Mouse (Mus musculus): Measurements from ENCODE around the gene Rhoa. TPM values are rescaled to one million over a fixed set of nuclear protein-coding genes. Genes with fewer than 3 reads are reported as not detected.
A peak's percentile ranks its signal among the peaks of the same experiment; 100 is the strongest.

The Rhoa gene
- polyA plus RNA-seq, 1 experiment = 434 TPM

DNA sequence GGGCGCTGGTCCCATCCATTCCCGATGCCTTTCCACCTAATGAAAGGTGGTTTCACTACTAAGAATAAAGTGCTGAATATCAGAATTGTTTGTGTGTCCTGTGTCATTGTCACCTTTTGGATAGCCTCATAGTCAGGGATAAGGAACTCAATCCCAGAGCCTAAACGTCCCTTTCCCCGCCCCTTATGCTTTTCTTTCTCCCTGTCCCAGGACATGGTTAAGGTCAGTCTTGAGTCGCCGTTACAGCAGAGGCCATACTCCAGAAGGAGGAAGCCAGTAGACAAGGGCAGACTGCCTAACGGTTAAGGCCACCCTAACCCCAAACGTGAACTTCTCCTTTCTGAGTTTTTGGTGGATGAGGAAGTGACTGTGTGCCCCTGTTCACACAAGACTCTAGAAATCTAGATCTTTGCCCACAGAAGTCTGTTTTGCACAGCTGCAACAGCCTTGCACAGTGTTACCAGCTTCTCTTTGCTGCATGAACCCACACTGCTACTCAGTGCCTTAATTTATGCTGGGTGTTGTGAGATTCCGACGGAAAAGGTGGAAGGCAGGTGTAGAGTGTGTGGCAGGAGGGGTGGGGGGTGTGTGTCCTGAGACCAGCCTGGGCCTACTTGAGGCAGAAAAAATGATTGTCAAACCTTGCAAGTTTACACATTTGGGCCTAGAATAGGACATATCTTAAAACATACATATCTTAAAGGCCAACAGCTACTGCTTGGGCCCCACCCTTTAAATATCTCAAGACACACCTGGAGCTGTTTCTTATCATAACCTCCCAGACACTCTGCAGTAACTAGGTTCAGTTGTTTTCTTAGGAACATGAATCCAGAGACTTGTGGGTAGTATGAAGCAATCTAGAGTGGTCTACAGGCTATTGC, 34.6 kb downstream of the Rhoa start:
- Histone ChIP-seq H3K9me3 (replicated peaks; ENCODE audit: control insufficient read depth, insufficient read depth, low read length, poor library complexity, severe bottlenecking) (no peaks in the 10 kb centered on the region), H3K9ac (ENCODE audit: low read depth, poor library complexity, severe bottlenecking) (peak overlapping the region; percentile 75), H3K27ac (ENCODE audit: insufficient read depth, low read length) (peak overlapping the region; percentile 82), H3K27me3 (ENCODE audit: control insufficient read depth, insufficient read depth, low read length, poor library complexity, severe bottlenecking) (no peaks in the 10 kb centered on the region), H3K36me3 (ENCODE audit: control insufficient read depth, insufficient read depth, low read length, poor library complexity, severe bottlenecking) (peaks cover 3% of the 10 kb centered on the region), H3K4me1 (ENCODE audit: control insufficient read depth, insufficient read depth, low read length) (peaks cover 3% of the 10 kb centered on the region), H3K4me3 (ENCODE audit: low read depth, low read length) (peak overlapping the region; percentile 92)
- TF ChIP-seq EP300 (IDR thresholded peaks at IDR 0.05; ENCODE audit: insufficient read depth, low read depth, low read length) = no peak
- TF ChIP-seq POLR2A (IDR thresholded peaks at IDR 0.05; ENCODE audit: insufficient read depth, low read length) = no peak
- no peak for TF ChIP-seq CTCF (IDR thresholded peaks at IDR 0.05; ENCODE audit: low read depth, low read length)

DNA sequence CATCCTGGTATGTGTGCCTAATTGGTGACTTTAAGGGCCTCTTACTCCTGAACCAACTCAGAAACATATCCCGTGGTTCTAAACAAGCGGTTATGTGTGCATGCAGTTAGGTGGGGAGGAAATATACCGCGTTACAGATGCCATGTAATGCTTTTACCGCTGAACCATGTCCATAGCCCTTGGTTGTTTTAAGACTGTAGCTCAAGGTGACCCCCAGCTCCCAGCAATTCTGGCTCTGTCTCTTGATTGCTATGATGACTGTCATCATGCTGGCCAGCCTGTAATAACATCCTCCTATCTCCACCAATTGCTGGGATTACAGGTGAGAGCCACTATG, 35.2 kb downstream of the Rhoa start:
- Histone ChIP-seq H3K4me3 (ENCODE audit: low read depth, low read length) (no peak overlapping the region), H3K36me3 (ENCODE audit: control insufficient read depth, insufficient read depth, low read length, poor library complexity, severe bottlenecking) (peaks cover 2% of the 10 kb centered on the region; the same call in 1 of the 2 replicates), H3K27me3 (ENCODE audit: control insufficient read depth, insufficient read depth, low read length, poor library complexity, severe bottlenecking) (no peaks in the 10 kb centered on the region), H3K4me1 (ENCODE audit: control insufficient read depth, insufficient read depth, low read length) (peaks cover 3% of the 10 kb centered on the region), H3K27ac (ENCODE audit: insufficient read depth, low read length) (peak overlapping the region; percentile 80), H3K9me3 (replicated peaks; ENCODE audit: control insufficient read depth, insufficient read depth, low read length, poor library complexity, severe bottlenecking) (no peaks in the 10 kb centered on the region), H3K9ac (ENCODE audit: low read depth, poor library complexity, severe bottlenecking) (no peak overlapping the region)
- TF ChIP-seq POLR2A (IDR thresholded peaks at IDR 0.05; ENCODE audit: insufficient read depth, low read length) (no peak), CTCF (IDR thresholded peaks at IDR 0.05; ENCODE audit: low read depth, low read length) (no peak), EP300 (IDR thresholded peaks at IDR 0.05; ENCODE audit: insufficient read depth, low read depth, low read length) (no peak)

DNA sequence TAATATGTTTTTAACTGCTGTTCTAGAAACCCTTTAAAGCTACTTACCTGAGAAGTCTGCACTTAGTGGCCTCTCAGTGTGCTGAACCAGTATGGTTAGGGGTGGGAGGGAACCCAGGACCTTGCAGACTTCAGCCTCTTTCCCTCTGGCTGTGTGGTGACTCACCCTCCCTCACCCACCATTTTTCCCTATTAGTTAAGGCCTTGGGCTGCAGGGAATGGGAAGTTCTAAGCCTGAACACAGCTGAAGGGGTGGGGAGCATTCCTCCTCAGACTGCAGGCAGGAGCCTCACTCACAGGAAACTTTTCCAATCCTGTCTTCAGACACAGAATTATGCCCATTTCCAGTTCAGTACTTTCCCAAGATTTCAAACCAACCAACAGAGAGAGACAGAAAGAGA, 35.9 kb downstream of the Rhoa start:
- Histone ChIP-seq H3K27ac (ENCODE audit: insufficient read depth, low read length) (peak overlapping the region; percentile 80), H3K9me3 (replicated peaks; ENCODE audit: control insufficient read depth, insufficient read depth, low read length, poor library complexity, severe bottlenecking) (no peaks in the 10 kb centered on the region), H3K27me3 (ENCODE audit: control insufficient read depth, insufficient read depth, low read length, poor library complexity, severe bottlenecking) (no peaks in the 10 kb centered on the region), H3K36me3 (ENCODE audit: control insufficient read depth, insufficient read depth, low read length, poor library complexity, severe bottlenecking) (no peaks in the 10 kb centered on the region), H3K4me1 (ENCODE audit: control insufficient read depth, insufficient read depth, low read length) (peaks cover 3% of the 10 kb centered on the region), H3K4me3 (ENCODE audit: low read depth, low read length) (no peak overlapping the region), H3K9ac (ENCODE audit: low read depth, poor library complexity, severe bottlenecking) (peak overlapping the region; percentile 15; the same call in 1 of the 2 replicates)
- TF ChIP-seq POLR2A (IDR thresholded peaks at IDR 0.05; ENCODE audit: insufficient read depth, low read length) (no peak), EP300 (IDR thresholded peaks at IDR 0.05; ENCODE audit: insufficient read depth, low read depth, low read length) (peak; percentile 56), CTCF (IDR thresholded peaks at IDR 0.05; ENCODE audit: low read depth, low read length) (no peak)

DNA sequence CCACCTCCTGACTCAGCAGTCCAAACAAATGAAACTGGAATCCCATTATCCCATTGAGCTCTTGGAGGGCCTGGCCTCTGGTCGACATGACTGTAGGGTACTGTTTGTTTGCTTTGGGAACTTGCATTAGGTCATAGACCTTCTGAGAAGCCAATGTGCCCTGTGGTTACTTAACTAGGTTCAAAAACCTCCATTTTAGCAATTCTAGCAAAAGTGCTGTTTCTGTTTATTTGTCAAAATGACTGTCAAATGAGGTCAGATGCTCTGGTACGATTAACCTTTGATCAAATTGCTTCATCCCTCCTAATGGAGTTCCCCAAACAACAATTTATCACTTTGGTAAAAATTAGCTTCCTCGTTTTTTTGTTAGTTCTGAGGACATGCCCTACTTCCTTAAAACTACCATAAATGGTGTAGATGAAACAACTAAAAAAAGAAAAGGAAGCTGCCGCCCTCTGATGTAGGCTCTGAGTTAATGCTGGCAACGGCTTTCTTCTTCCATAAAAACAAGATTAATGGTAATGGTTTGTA, 36.4 kb downstream of the Rhoa start:
- Histone ChIP-seq H3K4me3 (ENCODE audit: low read depth, low read length) (no peak overlapping the region), H3K9ac (ENCODE audit: low read depth, poor library complexity, severe bottlenecking) (peak overlapping the region; percentile 15; the same call in 1 of the 2 replicates), H3K9me3 (replicated peaks; ENCODE audit: control insufficient read depth, insufficient read depth, low read length, poor library complexity, severe bottlenecking) (no peaks in the 10 kb centered on the region), H3K4me1 (ENCODE audit: control insufficient read depth, insufficient read depth, low read length) (peaks cover 3% of the 10 kb centered on the region), H3K27me3 (ENCODE audit: control insufficient read depth, insufficient read depth, low read length, poor library complexity, severe bottlenecking) (no peaks in the 10 kb centered on the region), H3K36me3 (ENCODE audit: control insufficient read depth, insufficient read depth, low read length, poor library complexity, severe bottlenecking) (no peaks in the 10 kb centered on the region), H3K27ac (ENCODE audit: insufficient read depth, low read length) (peak overlapping the region; percentile 80)
- TF ChIP-seq POLR2A (IDR thresholded peaks at IDR 0.05; ENCODE audit: insufficient read depth, low read length) (no peak), EP300 (IDR thresholded peaks at IDR 0.05; ENCODE audit: insufficient read depth, low read depth, low read length) (no peak), CTCF (IDR thresholded peaks at IDR 0.05; ENCODE audit: low read depth, low read length) (no peak)

DNA sequence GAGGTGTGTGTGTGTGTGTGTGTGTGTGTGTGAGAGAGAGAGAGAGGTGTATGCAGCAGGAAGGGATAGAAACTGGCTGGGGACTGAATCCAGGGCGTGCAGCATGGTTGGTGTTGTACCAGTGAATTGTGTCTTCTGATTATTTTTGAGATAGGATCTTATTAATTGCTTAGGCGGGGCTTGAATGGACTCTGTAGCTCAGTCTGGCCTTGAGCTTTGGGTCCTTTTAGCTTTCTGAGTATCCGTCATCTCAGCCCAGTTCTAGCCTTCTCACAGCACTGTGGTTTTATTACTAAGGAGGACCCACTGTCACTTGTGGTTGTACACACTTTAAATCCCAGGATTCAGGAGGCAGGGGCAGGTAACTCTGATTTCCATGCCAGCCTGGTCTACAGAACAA, 37.4 kb downstream of the Rhoa start:
- Histone ChIP-seq H3K27ac (ENCODE audit: insufficient read depth, low read length) (peak overlapping the region; percentile 52), H3K4me1 (ENCODE audit: control insufficient read depth, insufficient read depth, low read length) (peaks cover 3% of the 10 kb centered on the region), H3K9me3 (replicated peaks; ENCODE audit: control insufficient read depth, insufficient read depth, low read length, poor library complexity, severe bottlenecking) (no peaks in the 10 kb centered on the region), H3K27me3 (ENCODE audit: control insufficient read depth, insufficient read depth, low read length, poor library complexity, severe bottlenecking) (no peaks in the 10 kb centered on the region), H3K36me3 (ENCODE audit: control insufficient read depth, insufficient read depth, low read length, poor library complexity, severe bottlenecking) (no peaks in the 10 kb centered on the region), H3K9ac (ENCODE audit: low read depth, poor library complexity, severe bottlenecking) (no peak overlapping the region), H3K4me3 (ENCODE audit: low read depth, low read length) (no peak overlapping the region)
- TF ChIP-seq EP300 (IDR thresholded peaks at IDR 0.05; ENCODE audit: insufficient read depth, low read depth, low read length) (no peak), CTCF (IDR thresholded peaks at IDR 0.05; ENCODE audit: low read depth, low read length) (no peak), POLR2A (IDR thresholded peaks at IDR 0.05; ENCODE audit: insufficient read depth, low read length) (no peak)

DNA sequence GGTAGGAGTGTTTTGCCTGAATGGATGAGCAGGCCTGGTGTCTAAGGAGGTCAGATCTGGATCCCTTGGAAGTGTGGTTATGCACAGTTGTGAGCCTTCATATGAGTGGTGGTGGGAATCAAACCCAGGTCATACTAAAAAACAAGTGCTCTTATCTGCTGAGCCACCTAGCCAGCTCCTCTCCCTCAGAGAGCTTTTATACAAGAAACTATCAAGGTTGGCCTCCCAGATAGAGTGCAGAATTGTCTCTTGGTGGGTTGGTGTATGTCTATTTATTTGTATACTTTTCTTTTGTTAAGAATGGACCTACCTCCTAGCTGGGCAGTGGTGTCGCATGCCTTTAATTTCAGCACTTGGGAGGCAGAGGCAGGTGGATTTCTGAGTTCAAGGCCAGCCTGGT, 37.9 kb downstream of the Rhoa start:
- H3K27me3 ChIP-seq (ENCODE audit: control insufficient read depth, insufficient read depth, low read length, poor library complexity, severe bottlenecking) = no peaks in the 10 kb centered on the region
- H3K9ac ChIP-seq (ENCODE audit: low read depth, poor library complexity, severe bottlenecking) = no peak overlapping the region
- no peaks in the 10 kb centered on the region for H3K36me3 ChIP-seq (ENCODE audit: control insufficient read depth, insufficient read depth, low read length, poor library complexity, severe bottlenecking)
- H3K9me3 ChIP-seq (replicated peaks; ENCODE audit: control insufficient read depth, insufficient read depth, low read length, poor library complexity, severe bottlenecking) = no peaks in the 10 kb centered on the region
- no peak for TF ChIP-seq EP300 (IDR thresholded peaks at IDR 0.05; ENCODE audit: insufficient read depth, low read depth, low read length)
- no peak for TF ChIP-seq CTCF (IDR thresholded peaks at IDR 0.05; ENCODE audit: low read depth, low read length)
- TF ChIP-seq POLR2A (IDR thresholded peaks at IDR 0.05; ENCODE audit: insufficient read depth, low read length) = no peak
- H3K27ac ChIP-seq (ENCODE audit: insufficient read depth, low read length) = no peak overlapping the region
- peaks cover 3% of the 10 kb centered on the region for H3K4me1 ChIP-seq (ENCODE audit: control insufficient read depth, insufficient read depth, low read length)
- no peak overlapping the region for H3K4me3 ChIP-seq (ENCODE audit: low read depth, low read length)

All from ES-Bruce4 (cell line).